Mouse (Mus musculus) heart, postnatal 0 days (tissue): ENCODE data around the gene Eml4.

Source experiments
- CTCF ChIP-seq: IDR thresholded peaks from 2 replicates; pipeline ENCODE4 v1.5.1; 2016; ENCODE audit warnings: antibody characterized with exemption, control low read depth, low read depth
- EP300 ChIP-seq: IDR thresholded peaks from 2 replicates; pipeline ENCODE4 v1.6.1; 2016; ENCODE audit warnings: antibody characterized with exemption, low read depth

DNA sequence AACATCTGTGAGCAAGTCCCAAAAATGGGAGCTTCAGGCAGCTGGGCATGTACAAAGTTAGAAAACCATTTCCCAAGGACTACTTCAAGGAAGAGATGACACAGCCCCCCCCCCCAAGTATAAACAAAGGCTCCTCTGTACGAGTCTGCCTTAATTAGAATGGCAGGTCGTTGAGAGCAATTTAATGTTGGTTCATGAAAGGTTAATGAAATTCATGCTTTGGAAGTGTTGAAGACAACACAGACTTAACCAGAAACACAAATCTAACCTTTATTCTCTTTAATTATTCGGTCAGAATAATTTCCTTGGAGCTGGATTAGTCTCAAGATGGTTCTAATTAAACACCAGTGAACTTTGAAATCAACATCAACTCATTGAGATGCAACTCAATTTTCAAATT, 137.0 kb downstream of the Eml4 start:
- no peak for TF ChIP-seq CTCF
- no peak for TF ChIP-seq EP300
